25 mouse cellular contexts compared by ENCODE assay signal in genomic region chr14:47286215-47286614, GRCm38 (mm10). TPM values are rescaled to one million over a fixed set of nuclear protein-coding genes. Genes with fewer than 3 reads are reported as not detected.
A peak's percentile ranks its signal among the peaks of the same experiment; 100 is the strongest.
DNase-seq lines count a peak whose midpoint lies in the region; ATAC-seq and TF ChIP-seq lines count a peak whose summit lies in the region.
"Had no signal": no experiment of that assay in that cellular context is flagged by ENCODE, and none has a peak within 500 bp of the region (broad histone marks: within the 10 kb centered on the region; RNA-seq: fewer than 3 reads in every experiment).

No protein-coding gene starts in this region.

- no peak for TF ChIP-seq POLR2A in liver, adult 2 months (IDR thresholded peaks at IDR 0.05; ENCODE audit: extremely low read depth, insufficient read depth, low read length)
- TF ChIP-seq POLR2A in lung, adult 2 months (IDR thresholded peaks at IDR 0.05; ENCODE audit: borderline replicate concordance, extremely low read depth, low read depth, low read length): no peak

- 60% methylated on average over 1 of the region's 1 CpGs for WGBS in liver, adult 2 months
- 68% methylated on average over 1 of the region's 1 CpGs for WGBS in liver, embryonic 13.5 days (ENCODE audit: insufficient replicate concordance)
- 65% methylated on average over 1 of the region's 1 CpGs for WGBS in lung, adult 2 months
- 82% methylated on average over 1 of the region's 1 CpGs for WGBS in midbrain, embryonic 10.5 days

- peaks cover 16% of the 10 kb centered on the region for H3K4me1 ChIP-seq in liver, adult 2 months (ENCODE audit: control insufficient read depth, insufficient read depth, low read length)
- peaks cover 36% of the 10 kb centered on the region for H3K4me1 ChIP-seq in liver, embryonic 13.5 days (replicated peaks)
- H3K4me1 ChIP-seq in lung, adult 2 months (ENCODE audit: control insufficient read depth, insufficient read depth, low read length): no peaks in the 10 kb centered on the region; the same call in 1 of the 2 replicates
- H3K4me1 ChIP-seq in midbrain, embryonic 10.5 days: no peaks in the 10 kb centered on the region
- H3K4me1 ChIP-seq: forebrain, embryonic 12.5 days; forebrain, embryonic 15.5 days; hindbrain, embryonic 10.5 days; hindbrain, embryonic 13.5 days had no signal

- ATAC-seq in erythroblast, adult 5-6 weeks (replicated peaks; ENCODE audit: low FRiP score, poor library complexity, severe bottlenecking): peak; percentile 54; the same call in 1 of the 2 replicates
- ATAC-seq in liver, embryonic 13.5 days (ENCODE audit: low read depth): peak; percentile 74
- peak; percentile 68; the same call in 1 of the 2 replicates for ATAC-seq in megakaryocyte progenitor cell, adult 5-6 weeks (replicated peaks; ENCODE audit: poor library complexity)
- ATAC-seq: activated CD4-positive, CD25-positive, alpha-beta regulatory T cell, adult 4 months; forebrain, embryonic 15.5 days; hindbrain, embryonic 16.5 days had no signal

- no peak for DNase-seq in liver, adult 2 months (ENCODE audit: extremely low read depth, low read depth, low spot score)
- no peak for DNase-seq in liver
- DNase-seq in liver, embryonic 13.5 days: no peak
- no peak for DNase-seq in left cerebral cortex, adult 9 months (ENCODE audit: low spot score in 2 of 2)
- no peak for DNase-seq in lung, adult 2 months
- DNase-seq in midbrain, embryonic 10.5 days (ENCODE audit: low spot score): no peak
- DNase-seq: adrenal gland, adult 8-10 months; adrenal gland, postnatal 25 days; B cell, adult 2 months; cerebellum, adult 11-12 months; cerebellum, adult 9-10 months; cerebellum, postnatal 14 days; gastrocnemius, postnatal 10 days; gastrocnemius, postnatal 36 days had no signal

- peak overlapping the region; percentile 73; the same call in 1 of the 2 replicates for H3K27ac ChIP-seq in liver, adult 2 months (replicated peaks; ENCODE audit: insufficient read depth, low read depth, low read length)
- no peak overlapping the region for H3K27ac ChIP-seq in liver, embryonic 13.5 days
- H3K27ac ChIP-seq in midbrain, embryonic 10.5 days (replicated peaks): no peak overlapping the region
- H3K27ac ChIP-seq: forebrain, embryonic 12.5 days; forebrain, embryonic 15.5 days; hindbrain, embryonic 10.5 days; hindbrain, embryonic 13.5 days had no signal

- no peak for TF ChIP-seq CTCF in liver, adult 2 months (IDR thresholded peaks at IDR 0.05; ENCODE audit: low read depth, low read length)
- TF ChIP-seq CTCF in lung, adult 2 months (IDR thresholded peaks at IDR 0.05; ENCODE audit: insufficient read depth, low read length): no peak

- no peaks in the 10 kb centered on the region for H3K9me3 ChIP-seq in liver, embryonic 13.5 days (replicated peaks)
- no peaks in the 10 kb centered on the region for H3K9me3 ChIP-seq in midbrain, embryonic 10.5 days (replicated peaks)
- H3K9me3 ChIP-seq: forebrain, embryonic 12.5 days; forebrain, embryonic 15.5 days; G1E; hindbrain, embryonic 10.5 days; hindbrain, embryonic 13.5 days had no signal

- H3K9ac ChIP-seq in liver, adult 2 months (ENCODE audit: low read depth, low read length): no peak overlapping the region
- H3K9ac ChIP-seq in liver, embryonic 13.5 days: no peak overlapping the region
- H3K9ac ChIP-seq: forebrain, embryonic 12.5 days; forebrain, embryonic 15.5 days; hindbrain, embryonic 13.5 days had no signal

- H3K79me2 ChIP-seq in liver, adult 2 months (ENCODE audit: control insufficient read depth, insufficient read depth, low read length): peaks cover 6% of the 10 kb centered on the region; the same call in 1 of the 2 replicates

- H3K4me2 ChIP-seq in liver, embryonic 13.5 days: no peak overlapping the region
- H3K4me2 ChIP-seq: forebrain, embryonic 12.5 days; forebrain, embryonic 15.5 days; heart, embryonic 11.5 days; hindbrain, embryonic 13.5 days had no signal

- H3K4me3 ChIP-seq in liver, adult 2 months (ENCODE audit: insufficient read depth, low read depth, low read length): no peak overlapping the region
- no peak overlapping the region for H3K4me3 ChIP-seq in liver, embryonic 13.5 days (replicated peaks)
- H3K4me3 ChIP-seq in lung, adult 2 months (replicated peaks; ENCODE audit: extremely low read depth, low read depth, low read length): no peak overlapping the region
- no peak overlapping the region for H3K4me3 ChIP-seq in midbrain, embryonic 10.5 days
- H3K4me3 ChIP-seq: forebrain, embryonic 12.5 days; forebrain, embryonic 15.5 days; hindbrain, embryonic 10.5 days; hindbrain, embryonic 13.5 days had no signal

- no peaks in the 10 kb centered on the region for H3K27me3 ChIP-seq in liver, adult 2 months (ENCODE audit: control insufficient read depth, insufficient read depth, low read length)
- no peaks in the 10 kb centered on the region for H3K27me3 ChIP-seq in liver, embryonic 13.5 days
- no peaks in the 10 kb centered on the region for H3K27me3 ChIP-seq in midbrain, embryonic 10.5 days (ENCODE audit: low read depth, poor library complexity, severe bottlenecking)
- H3K27me3 ChIP-seq: CH12.LX; forebrain, embryonic 12.5 days; forebrain, embryonic 15.5 days; hindbrain, embryonic 13.5 days had no signal

- H3K36me3 ChIP-seq in liver, adult 2 months (ENCODE audit: control insufficient read depth, insufficient read depth, low read length): peaks cover 12% of the 10 kb centered on the region; the same call in 1 of the 2 replicates
- H3K36me3 ChIP-seq in liver, embryonic 13.5 days: peaks cover 19% of the 10 kb centered on the region
- H3K36me3 ChIP-seq in midbrain, embryonic 10.5 days: peaks cover 21% of the 10 kb centered on the region
- H3K36me3 ChIP-seq: forebrain, embryonic 15.5 days had no signal

RNA-seq across cellular contexts. Expression of gene Socs4, which starts 9.5 kb away (rescaled TPM):
- 8.3 and 9.1 TPM in 2 replicates for total RNA-seq in liver, adult 2 months (2014; rRNA removed)
- polyA plus RNA-seq in liver, adult 2 months (2012; rRNA removed): 1.8 and 2.1 TPM in 2 replicates
- total RNA-seq in erythroblast, adult 5-6 weeks (2015; ENCODE audit: low replicate concordance): 17.3 and 23.4 TPM in 2 replicates
- total RNA-seq in erythroblast, adult 5-6 weeks (2017; ENCODE audit: low replicate concordance): 18.7 and 20.9 TPM in 2 replicates
- 2.3 and 2.7 TPM in 2 replicates for polyA plus RNA-seq in liver, embryonic 13.5 days (2015; fragmentation: Nextera tagmentation; extraction: Ambion mirVana)
- 22.5 and 24.1 TPM in 2 replicates for total RNA-seq in megakaryocyte progenitor cell, adult 5-6 weeks (2015)
- 16.1 and 34.4 TPM in 2 replicates for total RNA-seq in megakaryocyte progenitor cell, adult 5-6 weeks (2017)
- 2.3 and 4.6 TPM in 2 replicates for polyA plus RNA-seq in lung, adult 2 months (2012; rRNA removed)
- 3.3 and 4.6 TPM in 2 replicates for polyA plus RNA-seq in midbrain, embryonic 10.5 days (2016; fragmentation: Nextera tagmentation; extraction: Ambion mirVana)

RNA-seq across cellular contexts. Expression of gene Wdhd1, which starts 9.6 kb away (rescaled TPM):
- total RNA-seq in liver, adult 2 months (2014; rRNA removed): 1.0 and 1.3 TPM in 2 replicates
- polyA plus RNA-seq in liver, adult 2 months (2012; rRNA removed): 0.21 and 0.24 TPM in 2 replicates
- total RNA-seq in erythroblast, adult 5-6 weeks (2015; ENCODE audit: low replicate concordance): 40.3 and 52.7 TPM in 2 replicates
- 82.9 and 164 TPM in 2 replicates for total RNA-seq in erythroblast, adult 5-6 weeks (2017; ENCODE audit: low replicate concordance)
- polyA plus RNA-seq in liver, embryonic 13.5 days (2015; fragmentation: Nextera tagmentation; extraction: Ambion mirVana): 38.9 and 45.9 TPM in 2 replicates
- total RNA-seq in megakaryocyte progenitor cell, adult 5-6 weeks (2015): 48.8 and 58.1 TPM in 2 replicates
- 105 and 152 TPM in 2 replicates for total RNA-seq in megakaryocyte progenitor cell, adult 5-6 weeks (2017)
- 0.68 and 0.78 TPM in 2 replicates for polyA plus RNA-seq in lung, adult 2 months (2012; rRNA removed)
- 55.8 and 57.6 TPM in 2 replicates for polyA plus RNA-seq in midbrain, embryonic 10.5 days (2016; fragmentation: Nextera tagmentation; extraction: Ambion mirVana)

RNA-seq across cellular contexts. Expression of gene Mapk1ip1l, which starts 11.9 kb away (rescaled TPM):
- total RNA-seq in liver, adult 2 months (2014; rRNA removed): 22.2 and 25.6 TPM in 2 replicates
- 33.6 and 35.4 TPM in 2 replicates for polyA plus RNA-seq in liver, adult 2 months (2012; rRNA removed)
- 32.5 and 38.9 TPM in 2 replicates for total RNA-seq in erythroblast, adult 5-6 weeks (2015; ENCODE audit: low replicate concordance)
- 30.4 and 38.1 TPM in 2 replicates for total RNA-seq in erythroblast, adult 5-6 weeks (2017; ENCODE audit: low replicate concordance)
- polyA plus RNA-seq in liver, embryonic 13.5 days (2015; fragmentation: Nextera tagmentation; extraction: Ambion mirVana): 28.7 and 36.8 TPM in 2 replicates
- total RNA-seq in megakaryocyte progenitor cell, adult 5-6 weeks (2015): 76.4 and 79.4 TPM in 2 replicates
- 40.0 and 56.4 TPM in 2 replicates for total RNA-seq in megakaryocyte progenitor cell, adult 5-6 weeks (2017)
- 27.9 and 41.8 TPM in 2 replicates for polyA plus RNA-seq in lung, adult 2 months (2012; rRNA removed)
- 99.6 and 101 TPM in 2 replicates for polyA plus RNA-seq in midbrain, embryonic 10.5 days (2016; fragmentation: Nextera tagmentation; extraction: Ambion mirVana)

Comparison
In these comparisons a context has a peak if more than half of its experiments do, and no peak if none do; other contexts are left out.
1. RNA of gene Wdhd1, which starts 9.6 kb away (polyA plus RNA-seq): 55.8 to 57.6 TPM in midbrain, embryonic 10.5 days and 38.9 to 45.9 TPM in liver, embryonic 13.5 days; 0.68 to 0.78 TPM in lung, adult 2 months and 0.21 to 0.24 TPM in liver, adult 2 months; every median in the first group is over 10 times any median in the second.
2. Peak in every context shown above with its lines, with median percentiles within 50 percentile points of each other: ATAC-seq.